Mouse (Mus musculus): ENCODE data around the gene Pced1a.

The Pced1a gene

DNA sequence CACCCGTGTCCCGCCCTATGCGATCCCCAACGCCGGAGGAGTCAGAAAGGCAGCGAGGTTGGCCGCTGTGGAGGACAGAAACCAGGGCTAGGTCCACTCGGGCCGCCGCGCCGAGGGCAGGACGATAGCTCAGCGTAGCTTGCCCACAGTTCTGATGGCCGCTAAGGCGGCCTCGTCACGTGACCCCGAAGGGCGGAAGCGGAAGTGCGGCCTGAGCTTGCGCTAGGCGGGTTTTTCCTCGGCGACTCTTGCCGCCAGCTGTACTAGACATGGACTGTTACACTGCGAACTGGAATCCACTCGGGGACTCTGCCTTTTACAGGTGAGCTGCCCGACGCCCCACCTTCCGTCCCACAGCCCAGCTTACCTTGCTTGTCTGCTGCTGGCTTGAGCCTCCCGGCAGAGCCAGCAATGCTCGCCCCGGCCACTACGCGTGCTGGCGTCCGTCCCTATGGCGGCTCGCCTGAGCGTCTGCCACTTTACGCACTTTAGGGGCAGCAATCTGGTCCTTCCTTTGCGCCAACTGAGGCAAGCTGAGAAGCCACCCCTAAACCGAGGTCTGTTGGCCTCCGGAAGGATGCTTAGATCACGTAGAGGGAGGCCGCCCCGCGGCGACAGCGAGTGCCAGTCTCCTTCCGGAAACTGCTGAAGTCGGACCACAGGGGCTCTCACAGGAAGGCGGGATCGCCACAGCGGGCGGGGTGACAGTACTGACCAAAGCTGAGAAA is at the start of gene Pced1a, which contains the start of gene Vps16:
TSS of gene Pced1a (minus strand) at position 576 of the 728 bp plus-strand sequence.
TSS of gene Vps16 (plus strand) at position 214 of the 728 bp plus-strand sequence.
- DNase-seq (ENCODE audit: low spot score in 2 of 2), result peak; percentile 91 to 92

DNA sequence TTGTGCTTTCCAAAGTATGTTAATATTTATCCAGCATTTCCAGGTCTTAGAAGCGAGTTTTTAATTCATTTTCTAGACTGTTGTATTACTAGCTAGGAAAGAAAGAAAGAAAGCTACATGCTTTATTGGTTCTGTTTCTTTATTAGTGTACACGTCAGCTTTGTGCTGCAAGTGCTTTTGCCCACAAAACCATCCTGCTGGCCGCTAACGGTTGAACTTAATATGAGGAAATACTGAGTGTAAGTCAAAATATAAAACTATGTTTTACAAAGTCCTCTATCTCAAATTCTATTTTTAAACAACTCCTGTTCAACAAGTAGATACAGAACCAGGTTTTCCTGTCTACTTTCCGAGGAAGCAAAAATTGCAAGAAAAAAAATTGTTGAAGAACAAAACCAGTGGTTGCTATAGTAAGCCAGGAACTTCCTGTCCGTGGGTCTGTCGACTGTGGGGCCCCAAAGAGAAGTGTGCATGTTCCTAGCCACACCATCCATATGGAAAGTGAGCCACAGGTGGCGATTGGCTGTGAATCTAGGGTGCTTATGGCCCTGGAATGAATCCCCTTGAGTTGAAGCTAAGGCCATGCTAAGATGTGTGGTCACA is 48.5 kb upstream of the Pced1a start:
- DNase-seq (ENCODE audit: low spot score in 2 of 2), result no peak

DNA sequence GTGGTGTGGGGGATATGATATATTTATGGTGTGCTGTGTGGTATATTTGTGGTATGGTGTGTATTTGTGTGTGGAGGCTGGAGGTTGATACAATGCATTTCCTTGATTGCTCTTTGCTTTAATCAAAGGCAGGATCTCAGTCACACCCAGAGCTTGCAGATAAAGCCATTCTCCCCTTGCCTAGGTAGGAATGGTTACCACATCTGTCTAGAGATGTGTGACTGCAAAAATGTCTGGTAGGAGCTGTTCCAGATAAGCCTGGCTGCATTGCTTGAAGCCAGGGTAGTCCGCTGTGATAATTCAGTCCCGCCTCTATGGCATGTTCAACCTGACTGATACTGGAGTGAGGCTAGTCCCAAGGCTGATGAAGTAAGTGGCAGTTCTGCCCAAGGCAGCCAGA is 45.4 kb upstream of the Pced1a start:
- DNase-seq (ENCODE audit: low spot score in 2 of 2), result peak in 1 of 2 experiments; percentile 11

DNA sequence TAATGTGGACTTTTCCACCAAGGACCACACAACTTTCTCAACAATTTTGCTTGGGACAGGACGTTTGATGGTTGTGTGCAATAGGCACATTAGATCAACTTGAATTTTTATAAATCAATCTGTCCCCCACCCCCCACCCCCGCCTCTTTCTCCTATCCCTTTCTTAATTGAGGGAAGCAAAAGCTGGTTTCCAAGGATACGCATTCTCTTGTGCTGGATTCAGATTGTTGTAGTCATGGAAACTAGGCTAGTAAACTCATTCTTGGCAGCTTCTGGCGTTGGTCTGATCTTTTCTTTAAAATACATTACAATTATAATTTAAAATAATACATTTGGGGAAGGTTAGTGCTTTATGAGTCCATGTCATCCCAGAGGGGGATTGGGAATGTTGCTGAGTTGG is 44.9 kb upstream of the Pced1a start:
- no peak for DNase-seq (ENCODE audit: low spot score in 2 of 2)

DNA sequence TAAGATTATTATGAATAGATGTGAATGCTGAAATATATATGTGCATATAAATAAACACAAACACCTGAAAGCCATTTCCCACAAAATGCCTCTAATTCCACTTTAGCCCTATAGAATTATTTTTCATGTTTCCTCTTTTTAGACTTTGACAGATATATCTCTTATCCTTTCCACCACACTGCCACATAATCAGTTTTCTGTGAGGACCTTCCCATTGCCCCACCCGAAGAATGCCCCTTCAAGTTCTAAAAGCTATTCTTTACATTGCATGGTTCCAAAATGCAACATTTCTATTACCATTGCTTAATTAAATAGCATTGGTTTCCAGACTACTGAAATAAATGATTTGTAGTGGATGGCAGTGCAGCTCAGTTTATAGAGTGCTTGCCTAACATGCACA is 41.9 kb upstream of the Pced1a start:
- DNase-seq (ENCODE audit: low spot score in 2 of 2), result no peak

DNA sequence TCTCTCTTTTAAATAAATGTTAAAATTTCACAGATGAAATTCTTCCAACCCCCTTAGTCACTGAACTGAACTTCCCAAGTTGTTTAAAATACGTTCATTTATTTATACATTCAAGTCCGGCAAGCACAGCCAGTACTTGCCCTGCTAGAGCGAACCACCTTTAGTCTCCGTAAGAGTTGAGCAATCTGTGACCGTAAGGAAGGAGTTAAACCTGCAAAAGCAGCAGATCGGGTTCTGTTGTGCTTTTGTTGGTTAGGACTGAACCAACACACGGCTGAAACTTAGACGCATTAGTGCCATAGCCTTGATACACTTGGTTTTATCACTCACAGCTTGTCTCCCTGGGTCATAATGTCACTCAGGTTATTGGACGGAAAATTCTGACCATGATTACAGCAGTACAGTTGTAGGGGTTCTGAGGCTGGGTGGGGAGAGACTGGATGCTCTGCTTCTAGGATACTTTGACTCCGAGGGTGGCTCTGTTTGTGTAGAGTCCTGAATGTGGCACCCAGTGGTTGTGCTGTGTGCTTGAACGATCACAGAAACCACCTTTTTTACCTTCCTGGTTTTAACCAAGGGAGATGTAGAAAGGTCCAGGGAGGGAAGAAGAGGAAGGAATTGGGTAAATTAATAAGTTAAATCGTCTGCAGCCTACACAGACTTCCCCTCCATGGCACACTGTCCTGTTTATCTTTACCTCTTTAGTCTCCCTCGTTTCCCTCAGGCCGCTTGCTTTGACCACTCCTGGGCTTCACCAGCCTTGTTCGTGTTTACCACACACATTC is 37.0 kb upstream of the Pced1a start:
- no peak for DNase-seq (ENCODE audit: low spot score in 2 of 2)

DNA sequence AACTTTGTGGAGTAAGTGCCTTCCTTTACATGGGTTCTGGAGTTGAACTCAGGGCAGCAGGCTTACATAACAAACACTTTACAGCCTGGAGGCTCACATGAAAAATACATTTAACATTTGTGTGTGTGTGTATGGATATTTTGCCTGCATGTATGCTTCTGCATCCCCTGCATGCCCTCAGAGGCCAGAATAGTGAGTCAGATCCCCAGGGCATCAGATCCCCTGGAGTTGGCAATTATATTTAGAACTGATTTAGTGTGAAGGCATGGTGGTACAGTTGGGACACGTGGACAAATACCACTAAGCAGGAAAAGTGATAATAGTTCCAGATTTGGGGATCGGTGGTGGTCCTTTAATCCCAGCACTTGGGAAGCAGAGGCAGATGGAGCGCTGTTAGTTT is 35.1 kb upstream of the Pced1a start:
- no peak for DNase-seq (ENCODE audit: low spot score in 2 of 2)

DNA sequence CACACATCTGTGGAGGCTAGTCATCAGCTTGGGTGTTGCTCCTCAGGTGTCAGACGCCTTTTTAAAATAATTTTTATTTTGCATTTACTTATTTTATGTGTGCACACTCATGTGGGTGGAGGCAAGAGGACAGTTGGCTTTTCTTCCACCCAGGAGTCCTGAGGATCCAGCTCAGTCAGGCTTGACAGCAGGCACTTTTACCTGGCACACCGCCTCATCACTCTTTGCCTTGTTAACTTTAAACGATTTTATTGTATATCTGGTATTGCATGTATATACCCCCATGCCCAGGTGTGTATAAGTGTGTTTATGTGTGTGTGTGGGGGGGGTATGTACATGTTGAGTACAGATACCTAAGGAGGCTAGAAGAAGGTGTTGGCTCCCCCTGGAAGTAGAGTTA is 33.4 kb upstream of the Pced1a start:
- no peak for DNase-seq (ENCODE audit: low spot score in 2 of 2)

DNA sequence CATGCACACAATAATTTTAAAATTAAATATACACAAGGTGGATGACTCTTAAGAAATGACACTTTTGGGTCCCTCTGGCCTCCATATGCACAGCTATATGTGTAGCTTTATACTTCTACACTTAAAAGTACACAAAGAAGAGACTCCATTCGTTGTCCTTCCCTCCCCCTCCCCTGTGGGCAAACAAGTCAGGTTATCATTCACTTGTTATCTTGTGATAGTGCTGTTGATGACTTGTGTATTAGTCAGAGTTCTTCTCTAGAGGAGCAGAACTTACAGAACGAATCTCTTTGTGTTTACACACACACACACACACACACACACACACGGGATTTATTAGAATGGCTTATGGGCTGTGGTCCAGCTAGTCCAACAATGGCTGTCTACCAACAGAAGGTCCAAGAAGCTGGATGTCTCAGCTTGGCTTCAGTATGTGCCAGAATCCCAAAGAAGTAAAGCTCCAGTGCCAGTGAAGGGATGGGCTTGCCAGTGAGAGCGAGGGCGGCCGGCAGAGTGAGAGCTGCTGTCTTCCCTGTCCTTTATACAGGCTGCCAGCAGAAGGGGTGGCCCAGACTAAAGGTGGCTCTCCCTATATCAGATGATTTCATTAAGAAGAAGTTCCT is 30.4 kb upstream of the Pced1a start:
- DNase-seq (ENCODE audit: low spot score in 2 of 2), result no peak

DNA sequence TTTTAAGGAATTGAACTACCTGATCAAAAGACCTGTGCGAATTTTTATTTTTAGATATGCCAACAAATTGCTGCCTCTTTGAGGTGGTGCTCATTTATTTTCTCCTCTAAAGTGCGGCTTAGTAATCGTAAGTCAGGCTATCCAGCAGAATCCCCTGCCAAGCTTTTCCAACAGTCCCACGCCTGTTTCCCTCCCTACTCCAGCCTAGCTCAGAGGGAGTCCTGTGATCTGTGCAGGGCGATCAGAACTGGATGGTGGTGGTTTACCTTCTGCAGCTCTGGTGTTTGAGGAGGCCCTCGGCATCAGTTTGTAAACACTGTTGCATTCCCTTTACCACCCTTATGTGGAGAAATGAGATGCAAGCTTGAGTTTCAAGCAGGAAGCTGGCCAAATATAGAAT is 28.9 kb upstream of the Pced1a start:
- DNase-seq (ENCODE audit: low spot score in 2 of 2), result no peak

DNA sequence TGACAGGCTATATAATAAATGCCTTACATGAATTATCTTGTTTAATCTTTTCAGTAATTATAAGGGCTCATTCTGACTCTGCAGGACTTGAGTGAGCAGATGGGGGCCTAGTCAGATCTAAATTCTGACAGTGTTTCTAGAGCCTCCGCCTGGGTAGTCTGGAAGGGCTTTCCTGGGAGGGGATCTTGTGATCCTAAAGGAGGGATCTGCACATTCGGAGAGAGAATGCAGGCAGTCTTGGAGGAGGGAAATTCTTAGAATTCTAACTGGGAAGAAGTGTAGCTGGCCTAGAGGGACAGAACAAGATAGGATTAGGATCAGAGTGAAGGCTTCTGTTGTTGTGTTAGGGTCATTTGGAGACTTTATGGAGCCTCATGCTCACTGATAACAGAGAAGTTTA is 27.8 kb upstream of the Pced1a start:
- DNase-seq (ENCODE audit: low spot score in 2 of 2), result no peak

DNA sequence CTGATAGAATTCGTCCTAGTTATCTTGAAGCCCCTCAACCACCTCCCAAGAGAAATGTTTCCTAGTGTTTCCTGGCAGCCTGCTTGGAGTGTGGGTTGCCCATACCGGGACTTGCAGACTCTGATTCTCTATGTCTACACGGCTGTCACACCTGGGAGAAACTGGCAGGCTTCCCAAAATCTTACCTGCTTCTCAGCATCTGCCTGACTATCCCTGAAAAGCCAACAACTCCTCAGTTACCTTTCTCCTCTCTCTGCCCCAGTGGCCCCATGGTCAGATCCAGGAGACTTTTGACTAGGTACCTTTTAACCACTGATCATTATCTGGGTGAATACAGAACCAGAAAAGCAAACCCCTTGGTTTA is 27.2 kb upstream of the Pced1a start:
- no peak for DNase-seq (ENCODE audit: low spot score in 2 of 2)

DNA sequence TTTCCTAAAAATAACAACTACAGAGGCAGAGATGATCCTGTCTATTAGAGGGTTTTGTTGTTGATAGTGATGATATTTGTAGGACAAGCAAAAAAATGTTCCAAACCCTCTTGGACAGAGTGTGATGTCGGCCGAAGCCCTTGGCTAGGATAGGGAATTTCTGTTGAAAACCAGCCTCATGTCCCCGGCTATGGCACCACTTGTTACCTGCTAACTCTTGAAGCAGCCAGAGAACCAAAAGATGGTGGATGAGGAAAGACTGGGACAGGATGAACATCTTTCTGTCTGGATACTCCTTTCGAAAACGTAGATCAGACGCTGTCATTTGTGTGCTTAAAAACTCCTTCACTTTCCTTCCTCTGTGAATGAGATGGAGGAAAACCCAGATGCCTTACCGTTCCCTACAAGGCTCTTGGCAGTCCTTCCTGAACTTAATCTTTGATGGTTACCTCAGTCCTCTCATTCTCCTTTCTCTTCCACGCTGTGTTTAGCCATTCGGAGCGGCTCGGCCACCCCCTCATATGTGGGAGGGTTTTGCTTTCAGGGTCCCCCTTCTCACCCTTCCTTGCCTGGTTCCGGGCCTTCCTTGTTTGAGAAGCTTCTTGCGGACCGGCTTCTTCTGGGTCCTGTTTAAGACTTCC is 26.7 kb upstream of the Pced1a start:
- no peak for DNase-seq (ENCODE audit: low spot score in 2 of 2)

DNA sequence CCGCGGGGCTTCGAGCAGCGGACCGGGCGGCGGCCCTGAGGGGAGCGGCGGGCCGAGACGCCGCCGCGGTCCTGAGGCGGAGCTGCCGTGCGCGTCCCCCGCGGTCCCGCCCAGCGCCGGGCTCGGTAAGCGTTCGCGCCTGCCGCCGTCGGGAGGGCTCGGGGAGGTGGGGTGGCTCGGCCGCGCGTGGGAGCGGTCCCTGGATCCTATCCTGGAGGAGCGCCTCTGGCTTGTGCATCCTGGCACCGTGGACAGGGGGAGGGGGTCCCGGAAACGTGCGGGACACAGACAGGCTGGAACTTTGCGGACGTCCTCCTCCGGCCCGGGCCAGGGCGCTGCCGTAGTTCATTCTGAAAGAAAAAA is 25.9 kb upstream of the Pced1a start:
- DNase-seq (ENCODE audit: low spot score in 2 of 2), result peak; percentile 66 to 70

DNA sequence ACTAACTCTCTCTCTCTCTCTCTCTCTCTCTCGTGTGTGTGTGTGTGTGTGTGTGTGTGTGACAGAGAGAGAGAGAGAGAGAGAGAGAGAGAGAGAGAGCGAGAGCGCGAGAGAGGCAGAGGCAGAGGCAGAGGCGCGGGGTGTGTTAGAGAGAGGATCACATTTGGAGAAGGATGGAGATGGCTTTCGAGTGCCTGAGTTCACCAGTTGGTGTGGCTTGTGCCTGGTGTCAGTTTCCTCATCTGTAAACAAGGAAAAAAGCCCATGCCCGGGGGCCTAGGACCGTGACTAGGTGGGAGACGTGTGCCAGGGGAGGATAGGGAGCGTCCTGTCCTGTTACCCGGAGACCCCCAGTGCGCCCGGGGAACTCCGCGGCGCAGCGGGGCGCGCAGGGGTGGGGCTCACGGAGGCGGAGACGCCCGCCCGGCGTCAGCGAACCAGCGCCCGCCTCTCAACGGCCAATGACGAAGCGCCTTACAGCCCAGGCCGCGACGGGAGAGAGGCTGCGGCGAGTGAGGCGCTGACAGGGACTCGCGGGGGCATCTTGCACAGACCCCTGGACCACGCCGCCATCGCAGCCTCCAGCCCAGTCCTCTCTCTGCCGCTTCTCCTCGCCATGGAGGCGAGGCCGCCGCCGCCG is 25.4 kb upstream of the Pced1a start, which contains the start of gene Ptpra:
TSS of gene Ptpra (plus strand) at position 485 of the 640 bp plus-strand sequence.
- peak; percentile 88 for DNase-seq (ENCODE audit: low spot score in 2 of 2)

DNA sequence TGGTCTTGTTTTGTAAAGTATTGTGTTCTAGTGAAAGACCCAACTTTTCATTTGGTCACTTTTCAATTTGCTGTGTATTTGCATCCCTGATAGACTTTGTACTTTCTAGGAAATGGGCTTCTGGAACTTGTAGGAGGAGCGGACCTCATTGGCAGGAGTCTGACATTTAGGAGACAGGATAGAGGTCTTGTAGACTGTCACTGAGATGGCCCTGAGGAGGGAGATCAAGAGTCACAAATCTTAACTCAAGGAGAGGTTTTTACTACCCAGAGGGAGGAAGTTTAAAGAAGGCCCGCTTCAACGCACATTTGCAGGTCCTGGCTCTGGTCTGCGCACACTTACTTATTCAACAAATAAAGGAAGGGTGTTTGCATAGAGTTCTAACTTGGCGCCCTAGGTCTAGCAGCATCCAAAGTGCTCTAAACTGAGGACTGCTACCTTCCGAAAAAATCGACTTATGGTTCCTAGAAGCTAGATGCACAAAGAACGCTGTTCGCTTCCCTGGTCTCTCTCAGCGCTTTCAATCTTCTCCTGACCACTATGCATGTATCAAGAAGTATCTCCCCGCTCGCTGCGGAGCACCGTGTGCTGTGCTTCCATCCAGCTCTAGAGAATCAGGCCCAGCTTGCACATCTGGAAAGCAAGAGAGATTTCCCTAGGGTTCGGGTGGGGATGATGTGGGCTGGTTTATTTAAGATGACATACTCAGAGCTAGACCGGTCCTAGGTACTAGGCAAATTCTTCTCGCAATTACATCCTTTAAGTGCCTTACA is 24.7 kb upstream of the Pced1a start:
- DNase-seq (ENCODE audit: low spot score in 2 of 2), result peak; percentile 19 to 30

DNA sequence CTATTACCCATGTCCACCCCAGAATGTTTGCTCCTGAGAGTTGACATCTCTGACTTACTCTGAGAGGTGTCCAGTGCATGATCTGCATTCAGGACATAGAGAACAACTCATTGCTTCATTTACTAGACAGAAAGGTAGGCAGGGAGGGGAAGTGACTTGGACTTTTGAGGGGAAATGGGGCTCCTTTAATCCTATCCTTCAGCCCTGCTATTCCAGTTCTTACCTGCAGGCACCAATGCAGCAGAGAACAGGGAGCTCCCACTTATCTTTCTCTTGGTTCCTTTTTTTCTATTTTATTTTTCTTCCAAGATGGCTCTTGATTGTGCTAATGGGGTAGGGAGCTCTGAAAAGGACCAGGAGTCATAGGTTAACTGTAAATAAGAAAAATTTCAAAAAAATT is 23.9 kb upstream of the Pced1a start:
- DNase-seq (ENCODE audit: low spot score in 2 of 2), result no peak

DNA sequence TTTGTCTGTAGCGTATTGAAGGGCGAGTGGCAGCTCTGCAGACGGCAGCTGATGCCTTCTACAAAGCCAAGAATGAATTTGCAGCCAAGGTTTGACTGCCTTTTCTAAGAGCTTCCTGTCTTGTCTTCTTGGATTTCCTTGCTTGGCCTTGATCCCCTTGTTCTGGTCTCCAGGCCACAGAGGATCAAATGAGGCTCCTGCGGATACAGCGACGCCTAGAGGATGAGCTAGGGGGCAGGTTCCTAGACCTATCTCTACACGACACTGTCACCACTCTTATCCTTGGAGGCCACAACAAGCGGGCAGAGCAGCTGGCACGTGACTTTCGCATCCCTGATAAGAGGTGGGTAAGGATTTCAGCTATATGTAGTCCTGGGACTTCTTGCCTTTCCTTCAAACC is 17.7 kb upstream of the Pced1a start:
- peak; percentile 14 to 25 for DNase-seq (ENCODE audit: low spot score in 2 of 2)

DNA sequence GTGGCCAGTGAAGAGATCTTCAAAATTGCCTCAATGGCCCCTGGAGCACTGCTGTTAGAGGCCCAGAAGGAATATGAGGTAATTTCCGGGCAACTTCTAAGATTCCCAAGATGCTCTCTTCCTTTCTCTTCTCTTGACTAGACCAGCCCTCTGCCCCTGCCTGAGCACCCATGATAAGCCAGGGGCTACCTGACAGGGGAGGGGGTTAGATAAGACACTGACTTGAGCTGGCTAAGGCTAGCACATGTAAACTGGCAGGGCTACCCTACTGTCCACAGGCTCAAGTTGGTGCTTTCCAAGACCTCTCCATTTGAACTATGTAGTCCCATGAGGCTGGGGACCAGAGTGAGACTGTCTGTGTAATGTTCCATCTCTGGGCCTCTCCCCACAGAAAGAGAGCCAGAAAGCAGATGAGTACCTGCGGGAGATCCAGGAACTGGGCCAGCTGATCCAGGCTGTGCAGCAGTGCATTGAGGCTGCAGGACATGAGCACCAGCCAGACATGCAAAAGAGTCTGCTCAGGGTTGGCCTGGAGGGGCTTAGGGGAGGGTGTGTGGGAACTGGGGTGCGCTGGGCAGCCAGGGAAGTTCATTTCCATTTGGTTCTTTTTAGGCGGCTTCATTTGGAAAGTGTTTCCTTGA is 15.5 kb upstream of the Pced1a start:
- DNase-seq (ENCODE audit: low spot score in 2 of 2), result no peak

DNA sequence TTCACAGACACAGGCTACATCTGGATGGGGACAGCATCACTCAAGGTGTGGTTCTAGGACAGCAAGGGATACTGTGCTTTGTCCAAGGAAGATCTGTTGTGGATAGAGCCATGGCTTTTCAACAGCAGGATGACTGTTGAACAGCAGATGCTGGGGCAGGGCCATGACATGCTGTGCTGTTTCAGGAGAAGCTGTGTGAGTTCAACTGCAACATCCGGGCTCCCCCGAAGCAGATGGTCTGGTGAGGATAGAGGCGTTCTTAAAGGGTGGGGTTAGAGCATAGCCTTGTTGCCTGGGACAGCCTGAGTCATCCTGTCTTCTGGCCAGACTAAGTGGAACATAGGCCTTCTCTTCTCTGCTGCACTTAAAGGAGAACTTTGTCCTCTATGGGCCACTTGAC is 14.4 kb upstream of the Pced1a start:
- no peak for DNase-seq (ENCODE audit: low spot score in 2 of 2)

All from spleen, postnatal 36 days (tissue).